Mouse (Mus musculus): ENCODE measurements around the gene Gm10300.

GRCm38 (mm10) chr4:132037137-132037536 is 37.4 kb upstream of the Gm10300 start:
- TF ChIP-seq CTCF (IDR thresholded peaks at IDR 0.05) (no peak), EP300 (IDR thresholded peaks at IDR 0.05; ENCODE audit: insufficient read depth, low read depth, low read length) (no peak)

Data from heart, adult 2 months (tissue).